In genomic region chrX:42360173-42360931, GRCm38 (mm10) we compare ENCODE assay signal across 8 mouse cellular contexts.
DNase-seq lines count a peak whose midpoint lies in the region; ATAC-seq lines count a peak whose summit lies in the region.

No protein-coding gene starts in this region.

- no peaks in the 10 kb centered on the region for H3K9me3 ChIP-seq in heart, embryonic 12.5 days (replicated peaks)
- H3K9me3 ChIP-seq in midbrain, embryonic 11.5 days (ENCODE audit: control insufficient read depth, low read length): no peaks in the 10 kb centered on the region

- no peak for ATAC-seq in heart, embryonic 12.5 days (ENCODE audit: insufficient number of reproducible peaks, low FRiP score)
- no peak for ATAC-seq in midbrain, embryonic 11.5 days (ENCODE audit: low FRiP score)

- H3K4me1 ChIP-seq in heart, embryonic 12.5 days (replicated peaks): no peaks in the 10 kb centered on the region
- peaks cover 5% of the 10 kb centered on the region; the same call in 1 of the 2 replicates for H3K4me1 ChIP-seq in midbrain, embryonic 11.5 days (ENCODE audit: control insufficient read depth, insufficient read depth, low read length)

- H3K27ac ChIP-seq in heart, embryonic 12.5 days (ENCODE audit: poor library complexity, severe bottlenecking): no peak overlapping the region
- H3K27ac ChIP-seq in midbrain, embryonic 11.5 days (ENCODE audit: low read depth, low read length): peak overlapping the region; percentile 73

- H3K9ac ChIP-seq in heart, embryonic 12.5 days: no peak overlapping the region
- H3K9ac ChIP-seq in midbrain, embryonic 11.5 days (ENCODE audit: low read length): peak overlapping the region; percentile 51

- no peaks in the 10 kb centered on the region for H3K36me3 ChIP-seq in heart, embryonic 12.5 days
- no peaks in the 10 kb centered on the region for H3K36me3 ChIP-seq in midbrain, embryonic 11.5 days (ENCODE audit: control insufficient read depth, insufficient read depth, low read length)

- WGBS in heart, embryonic 12.5 days: 16% methylated on average over 15 of the region's 15 CpGs
- WGBS in midbrain, embryonic 11.5 days: 21% methylated on average over 15 of the region's 15 CpGs

- H3K27me3 ChIP-seq in heart, embryonic 12.5 days (replicated peaks): no peaks in the 10 kb centered on the region
- no peaks in the 10 kb centered on the region for H3K27me3 ChIP-seq in midbrain, embryonic 11.5 days (ENCODE audit: control insufficient read depth, insufficient read depth, low read length)

- peak; percentile 13 for DNase-seq in gastrocnemius, adult 18-20 months (ENCODE audit: low spot score)
- DNase-seq in gastrocnemius, postnatal 10 days: no peak
- DNase-seq in c-Kit-positive CD71-negative TER-119-negative erythroid progenitor cells, embryonic 14.5 days (ENCODE audit: low read depth): peak; percentile 16
- DNase-seq in kidney, postnatal 10 days: peak; percentile 20
- DNase-seq in midbrain, embryonic 11.5 days (ENCODE audit: low spot score, missing footprints): peak; percentile 89
- DNase-seq in thymus, postnatal 14 days: peak; percentile 54
- DNase-seq in adipocyte (ENCODE audit: low spot score): no peak

- H3K4me3 ChIP-seq in heart, embryonic 12.5 days: peak overlapping the region; percentile 37
- peak overlapping the region; percentile 14; the same call in 1 of the 2 replicates for H3K4me3 ChIP-seq in midbrain, embryonic 11.5 days (ENCODE audit: low read depth, low read length)

- peak overlapping the region; percentile 60 for H3K4me2 ChIP-seq in heart, embryonic 12.5 days
- peak overlapping the region; percentile 42 for H3K4me2 ChIP-seq in midbrain, embryonic 11.5 days

Comparison
In these comparisons a context has a peak if more than half of its experiments do, and no peak if none do; other contexts are left out.
1. DNase-seq: peak in gastrocnemius, adult 18-20 months (single experiment), c-Kit-positive CD71-negative TER-119-negative erythroid progenitor cells, embryonic 14.5 days (single experiment), kidney, postnatal 10 days (single experiment), midbrain, embryonic 11.5 days (single experiment) and thymus, postnatal 14 days (single experiment); none in gastrocnemius, postnatal 10 days (single experiment) and adipocyte (single experiment).